ENCODE assay signal across 14 mouse cellular contexts in the genomic region with DNA sequence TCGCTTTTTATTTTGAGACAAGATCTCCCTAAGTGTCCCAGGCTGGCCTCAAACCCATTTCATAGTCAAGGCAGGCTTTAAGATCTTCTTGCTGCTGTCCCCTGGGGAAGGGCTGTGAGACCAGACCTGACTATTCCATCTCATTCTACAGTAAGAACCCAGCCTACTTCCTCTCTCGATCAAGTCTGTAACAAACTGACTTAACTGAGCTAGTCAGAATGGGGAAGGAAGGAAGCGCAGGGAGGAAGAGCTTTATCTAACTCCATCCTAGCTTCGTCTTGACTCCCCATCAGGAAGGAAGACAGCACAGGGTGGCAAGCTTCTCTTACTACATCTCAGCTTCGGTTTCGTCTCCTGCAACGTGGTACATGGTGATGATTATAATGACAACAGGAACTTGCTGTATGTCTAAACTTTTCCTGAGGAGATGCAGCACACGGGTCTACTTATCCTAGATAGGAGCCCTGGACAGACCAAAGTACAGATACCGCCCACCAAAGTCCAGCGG. TPM values are rescaled to one million over a fixed set of nuclear protein-coding genes. Genes with fewer than 3 reads are reported as not detected.
DNase-seq lines count a peak whose midpoint lies in the region; ATAC-seq and TF ChIP-seq lines count a peak whose summit lies in the region.
"Had no signal": no experiment of that assay in that cellular context is flagged by ENCODE, and none has a peak within 500 bp of the region (broad histone marks: within the 10 kb centered on the region; RNA-seq: fewer than 3 reads in every experiment).

No protein-coding gene starts in this region.

- peaks cover 23 to 45% of the 10 kb centered on the region in 2 experiments for H3K4me1 ChIP-seq in MEL (ENCODE audit: control insufficient read depth in 1 of 2, insufficient read depth in 2 of 2, low read length in 2 of 2)
- peaks cover 26% of the 10 kb centered on the region for H3K4me1 ChIP-seq in liver, embryonic 12.5 days
- H3K4me1 ChIP-seq in small intestine, adult 2 months (ENCODE audit: control insufficient read depth, insufficient read depth, insufficient read length, low read length) = no peaks in the 10 kb centered on the region; the same call in 1 of the 2 replicates

- DNase-seq in layer of hippocampus, adult 2 months (ENCODE audit: low spot score in 2 of 2) = no peak
- DNase-seq in layer of hippocampus, postnatal 36 days = no peak
- peak; percentile 96 for DNase-seq in MEL (ENCODE audit: low read depth, low spot score)
- DNase-seq in urinary bladder, adult 18-20 months (ENCODE audit: low spot score in 2 of 2) = no peak
- DNase-seq in left cerebral cortex, adult 11 months (ENCODE audit: low spot score) = no peak
- DNase-seq: cerebellum, postnatal 36 days; kidney, postnatal 25 days had no signal

- H3K36me3 ChIP-seq in MEL (ENCODE audit: control insufficient read depth in 1 of 2, insufficient read depth in 2 of 2, low read length in 2 of 2) = peaks cover 0 to 47% of the 10 kb centered on the region in 2 experiments; a peak in 2 of 4 replicates
- H3K36me3 ChIP-seq in liver, embryonic 12.5 days = no peaks in the 10 kb centered on the region
- no peaks in the 10 kb centered on the region for H3K36me3 ChIP-seq in small intestine, adult 2 months (ENCODE audit: control insufficient read depth, insufficient read depth, low read length)
- H3K36me3 ChIP-seq: hindbrain, embryonic 15.5 days had no signal

- H3K27ac ChIP-seq in layer of hippocampus, adult 2 months = peak overlapping the region; percentile 36; the same call in 1 of the 2 replicates
- peak overlapping the region; percentile 97 for H3K27ac ChIP-seq in MEL (ENCODE audit: control insufficient read depth, low read depth, low read length)
- peak overlapping the region; percentile 47; the same call in 1 of the 2 replicates for H3K27ac ChIP-seq in liver, embryonic 12.5 days
- H3K27ac ChIP-seq in small intestine, adult 2 months (ENCODE audit: insufficient read depth, low read depth, low read length) = 0 out of 2 replicates have a peak overlapping the region, but pooled peaks have one; percentile 4
- H3K27ac ChIP-seq: heart, adult 2 months; hindbrain, embryonic 15.5 days had no signal

- TF ChIP-seq CTCF in layer of hippocampus, adult 2 months (conservative IDR thresholded peaks at IDR 0.05) = no peak
- TF ChIP-seq CTCF in MEL (IDR thresholded peaks at IDR 0.05 in 2 of 3, conservative IDR thresholded peaks at IDR 0.05 in 1 of 3; ENCODE audit: control insufficient read depth in 1 of 3, insufficient read depth in 1 of 3, low read depth in 2 of 3, low read length in 3 of 3, poor library complexity in 1 of 3, severe bottlenecking in 1 of 3) = no peak
- no peak for TF ChIP-seq CTCF in small intestine, adult 2 months (IDR thresholded peaks at IDR 0.05; ENCODE audit: extremely low read depth, insufficient read length, insufficient replicate concordance, low read depth, low read length)

- no peak overlapping the region for H3K4me3 ChIP-seq in layer of hippocampus, adult 2 months
- peak overlapping the region; percentile 25 to 45 for H3K4me3 ChIP-seq in MEL (ENCODE audit: control insufficient read depth in 1 of 2, insufficient read depth in 1 of 2, low read depth in 2 of 2, low read length in 2 of 2)
- no peak overlapping the region for H3K4me3 ChIP-seq in liver, embryonic 12.5 days
- H3K4me3 ChIP-seq in small intestine, adult 2 months (ENCODE audit: low read depth, low read length) = no peak overlapping the region
- H3K4me3 ChIP-seq: heart, adult 2 months; hindbrain, embryonic 15.5 days; myocyte had no signal

- H3K9ac ChIP-seq in MEL (ENCODE audit: control insufficient read depth, low read depth, low read length, poor library complexity, severe bottlenecking) = peak overlapping the region; percentile 68
- H3K9ac ChIP-seq in liver, embryonic 12.5 days = no peak overlapping the region
- H3K9ac ChIP-seq: hindbrain, embryonic 15.5 days had no signal

- H3K79me2 ChIP-seq in MEL (ENCODE audit: control insufficient read depth, insufficient read depth, low read length, poor library complexity) = peaks cover 15% of the 10 kb centered on the region

- no peaks in the 10 kb centered on the region for H3K27me3 ChIP-seq in MEL (ENCODE audit: control insufficient read depth in 1 of 2, insufficient read depth in 2 of 2, low read length in 2 of 2)
- H3K27me3 ChIP-seq in liver, embryonic 12.5 days (replicated peaks) = 0 out of 2 replicates have a peak, but pooled peaks cover 3% of the 10 kb centered on the region
- H3K27me3 ChIP-seq in small intestine, adult 2 months (ENCODE audit: control insufficient read depth, insufficient read depth, low read length) = no peaks in the 10 kb centered on the region
- H3K27me3 ChIP-seq: hindbrain, embryonic 15.5 days had no signal

- TF ChIP-seq RAD21 in MEL (IDR thresholded peaks at IDR 0.05; ENCODE audit: low read depth, low read length) = no peak

- TF ChIP-seq EP300 in MEL (IDR thresholded peaks at IDR 0.05; ENCODE audit: low read depth in 1 of 2, low read length in 2 of 2) = peak; percentile 87 to 93

- H3K9me3 ChIP-seq in MEL (replicated peaks; ENCODE audit: insufficient read depth, low read length) = no peaks in the 10 kb centered on the region
- no peaks in the 10 kb centered on the region for H3K9me3 ChIP-seq in liver, embryonic 12.5 days (replicated peaks)
- H3K9me3 ChIP-seq: hindbrain, embryonic 15.5 days had no signal

- peak in 1 of 2 experiments; percentile 84; a peak in 2 of 4 replicates for TF ChIP-seq POLR2A in MEL (IDR thresholded peaks at IDR 0.05; ENCODE audit: control insufficient read depth in 1 of 2, insufficient read depth in 1 of 2, low read depth in 1 of 2, low read length in 2 of 2, poor library complexity in 1 of 2)
- TF ChIP-seq POLR2A in small intestine, adult 2 months (IDR thresholded peaks at IDR 0.05; ENCODE audit: low read depth, low read length) = no peak

- H3K4me2 ChIP-seq in liver, embryonic 12.5 days = no peak overlapping the region
- H3K4me2 ChIP-seq: hindbrain, embryonic 15.5 days had no signal

- no peak for ATAC-seq in liver, embryonic 12.5 days
- ATAC-seq in cerebellum, adult (ENCODE audit: insufficient number of reproducible peaks, low FRiP score, low TSS enrichment) = no peak
- ATAC-seq: CD4-positive, CD25-positive, alpha-beta regulatory T cell, adult 4 months had no signal

- 26% methylated on average over 10 of the region's 10 CpGs for WGBS in liver, embryonic 12.5 days (ENCODE audit: insufficient replicate concordance)
- 73% methylated on average over 10 of the region's 10 CpGs for WGBS in small intestine, adult 2 months

TF ChIP-seq in MEL, 35 proteins besides CTCF, POLR2A, EP300 and RAD21 (continues in another document):
- TF ChIP-seq MYB (IDR thresholded peaks at IDR 0.05; ENCODE audit: low read depth, low read length) (peak; percentile 38), ELF1 (IDR thresholded peaks at IDR 0.05; ENCODE audit: low read depth, low read length) (peak; percentile 67; the same call in 1 of the 2 replicates), TAL1 (IDR thresholded peaks at IDR 0.05; ENCODE audit: low read length) (peak; percentile 37; the same call in 1 of the 2 replicates), E2F4 (IDR thresholded peaks at IDR 0.05; ENCODE audit: borderline replicate concordance, low read depth, low read length) (no peak), SMC3 (IDR thresholded peaks at IDR 0.05; ENCODE audit: low read depth, low read length) (no peak), MAZ (IDR thresholded peaks at IDR 0.05; ENCODE audit: low read depth, low read length) (no peak), MAFK (IDR thresholded peaks at IDR 0.05; ENCODE audit: borderline replicate concordance, low read depth, low read length) (no peak), MEF2A (IDR thresholded peaks at IDR 0.05; ENCODE audit: extremely low read depth, insufficient replicate concordance, low read depth, low read length, poor library complexity, severe bottlenecking) (no peak), MYC (IDR thresholded peaks at IDR 0.05; ENCODE audit: low read depth, low read length) (peak; percentile 90), MXI1 (IDR thresholded peaks at IDR 0.05; ENCODE audit: low read depth, low read length) (peak; percentile 62), NELFE (IDR thresholded peaks at IDR 0.05; ENCODE audit: low read depth, low read length) (peak; percentile 80), POLR2AphosphoS2 (IDR thresholded peaks at IDR 0.05; ENCODE audit: low read length) (peak; percentile 54; the same call in 1 of the 2 replicates), ZKSCAN1 (IDR thresholded peaks at IDR 0.05; ENCODE audit: low read depth, low read length) (no peak), ZNF384 (IDR thresholded peaks at IDR 0.05; ENCODE audit: low read depth, low read length) (no peak), UBTF (IDR thresholded peaks at IDR 0.05; ENCODE audit: borderline replicate concordance, insufficient read depth, low read depth, low read length) (no peak), ZC3H11A (IDR thresholded peaks at IDR 0.05; ENCODE audit: low read depth, low read length) (no peak), SIN3A (IDR thresholded peaks at IDR 0.05; ENCODE audit: low read length) (peak; percentile 88), MAX (IDR thresholded peaks at IDR 0.05; ENCODE audit: low read length) (peak; percentile 90), ETS1 (IDR thresholded peaks at IDR 0.05; ENCODE audit: low read depth, low read length) (peak; percentile 79), JUND (IDR thresholded peaks at IDR 0.05; ENCODE audit: low read depth, low read length) (peak; percentile 60; the same call in 1 of the 2 replicates), USF2 (IDR thresholded peaks at IDR 0.05; ENCODE audit: borderline replicate concordance in 1 of 2, insufficient read depth in 1 of 2, low read depth in 1 of 2, low read length in 2 of 2) (no peak)

RNA-seq across cellular contexts. Expression of a gene that starts 4.8 kb away (rescaled TPM):
- total RNA-seq in layer of hippocampus, adult 2 months (2021) = 10 to 100 TPM; 44.3 to 45.2 TPM
- 10 to 100 TPM; 43.3 to 43.6 TPM for total RNA-seq in layer of hippocampus, postnatal 36 days (2021)
- 57.9 and 58.2 TPM in 2 replicates for total RNA-seq in MEL (2012; rRNA removed)
- 100 to 1,000 TPM in 1 of 2 experiments, not detected in 1; 110 TPM for polyA plus RNA-seq in MEL (2012; ENCODE audit: insufficient read depth in 1 of 2, insufficient read length in 2 of 2, low read depth in 1 of 2, low replicate concordance in 2 of 2, missing spikeins in 1 of 2)
- 11.6 and 13.4 TPM in 2 replicates for polyA plus RNA-seq in liver, embryonic 12.5 days (2016; fragmentation: Nextera tagmentation; extraction: Ambion mirVana)
- 41.0 and 74.2 TPM in 2 replicates for polyA plus RNA-seq in small intestine, adult 2 months (2012; rRNA removed)

RNA-seq across cellular contexts. Expression of a gene that starts 9.9 kb away (rescaled TPM):
- 10 to 100 TPM; 19.1 to 20.2 TPM for total RNA-seq in layer of hippocampus, adult 2 months (2021)
- total RNA-seq in layer of hippocampus, postnatal 36 days (2021) = 10 to 100 TPM; 20.1 to 21.6 TPM
- total RNA-seq in MEL (2012; rRNA removed) = 7.7 and 8.0 TPM in 2 replicates
- polyA plus RNA-seq in MEL (2012; ENCODE audit: insufficient read depth in 1 of 2, insufficient read length in 2 of 2, low read depth in 1 of 2, low replicate concordance in 2 of 2, missing spikeins in 1 of 2) = 1 to 10 TPM in 1 of 2 experiments, not detected in 1; 4.2 TPM
- 4.1 and 4.9 TPM in 2 replicates for polyA plus RNA-seq in liver, embryonic 12.5 days (2016; fragmentation: Nextera tagmentation; extraction: Ambion mirVana)
- 16.3 and 23.3 TPM in 2 replicates for polyA plus RNA-seq in small intestine, adult 2 months (2012; rRNA removed)

Comparison
In these comparisons a context has a peak if more than half of its experiments do, and no peak if none do; other contexts are left out.
1. H3K27ac ChIP-seq: peak in every context shown above with its lines; median percentile 97 in MEL; 47 in liver, embryonic 12.5 days; 36 in layer of hippocampus, adult 2 months; 4 in small intestine, adult 2 months.
2. H3K4me3 ChIP-seq: peak in MEL (2 of 2); none in layer of hippocampus, adult 2 months (single experiment), liver, embryonic 12.5 days (single experiment) and small intestine, adult 2 months (single experiment).